Mouse (Mus musculus) C2C12 (cell line): ENCODE data around the gene Vars. TPM values are rescaled to one million over a fixed set of nuclear protein-coding genes. Genes with fewer than 3 reads are reported as not detected.
"Not testable (repeated sequence)": the region's sequence is repeated elsewhere in the genome, so short reads cannot be mapped to it uniquely, and the experiment has no call there.

Experiments used
- H3K27me3 ChIP-seq: one replicate; pipeline ENCODE4 v1.6.1; 2011; ENCODE audit not compliant: control insufficient read depth, insufficient read depth, insufficient read length
- H3K36me3 ChIP-seq: one replicate; pipeline ENCODE4 v1.6.1; 2011; ENCODE audit not compliant: control insufficient read depth, insufficient read depth
- H3K4me3 ChIP-seq: one replicate; pipeline ENCODE4 v1.5.1; 2011; ENCODE audit warnings: mild to moderate bottlenecking, control low read depth; ENCODE audit not compliant: poor library complexity, insufficient read depth, severe bottlenecking
- H3K79me2 ChIP-seq: one replicate; pipeline ENCODE4 v1.6.1; 2011; ENCODE audit not compliant: control insufficient read depth, insufficient read depth
- H3K79me3 ChIP-seq: one replicate; pipeline ENCODE4 v1.6.1; 2011; ENCODE audit warnings: low read depth, control low read depth
- H3ac ChIP-seq: one replicate; pipeline ENCODE3; 2011; ENCODE audit warnings: low read depth; ENCODE audit not compliant: control insufficient read depth, insufficient read length
- CEBPB ChIP-seq: IDR thresholded peaks from one replicate; pipeline ENCODE4 v1.6.1; 2011; ENCODE audit warnings: low read depth, mild to moderate bottlenecking, control low read depth, moderate library complexity
- CTCF ChIP-seq: IDR thresholded peaks from one replicate; pipeline ENCODE4 v1.5.1; 2011; ENCODE audit not compliant: control insufficient read depth, insufficient read depth, insufficient read length
- FOSL1 ChIP-seq: IDR thresholded peaks from one replicate; pipeline ENCODE4 v1.8.0; 2011; ENCODE audit warnings: mild to moderate bottlenecking, low read length; ENCODE audit not compliant: poor library complexity, insufficient read depth, severe bottlenecking
- MAX ChIP-seq: IDR thresholded peaks from one replicate; pipeline ENCODE4 v1.6.1; 2011; ENCODE audit warnings: mild to moderate bottlenecking, control low read depth
- MYOD1 ChIP-seq: IDR thresholded peaks from one replicate; pipeline ENCODE4 v1.6.1; 2011; ENCODE audit warnings: low read depth; ENCODE audit not compliant: control insufficient read depth, insufficient read length
- MYOG ChIP-seq: IDR thresholded peaks from one replicate; pipeline ENCODE4 v1.6.1; 2011; ENCODE audit not compliant: control insufficient read depth, insufficient read length; ENCODE audit errors: extremely low read depth
- USF1 ChIP-seq: IDR thresholded peaks from one replicate; pipeline ENCODE4 v1.6.1; 2011; ENCODE audit warnings: low read depth, mild to moderate bottlenecking, control low read depth, moderate library complexity
- polyA plus RNA-seq: library from polyadenylated mRNA; unstranded; fragments of >200 nt; fragmentation: generic; extraction: Trizol; gene quantifications from one replicate; pipeline ENCODE4 v1.2.1, GENCODE M21; 2012; ENCODE audit warnings: missing spikeins

Gene Vars
- polyA plus RNA-seq, 1 experiment = 214 TPM

- Histone ChIP-seq H3K36me3 (peaks cover 31% of the 10 kb centered on the region), H3K27me3 (no peaks in the 10 kb centered on the region), H3K79me2 (peaks cover 43% of the 10 kb centered on the region), H3K79me3 (peaks cover 27% of the 10 kb centered on the region), H3ac (no peak overlapping the region), H3K4me3 (no peak overlapping the region)
- no peak for TF ChIP-seq FOSL1
- no peak for TF ChIP-seq CEBPB
- no peak for TF ChIP-seq USF1
- TF ChIP-seq MYOG = no peak
- no peak for TF ChIP-seq MAX
- no peak for TF ChIP-seq MYOD1
- no peak for TF ChIP-seq CTCF
Observed at GRCm38 (mm10) chr17:34996411-34997141, 4.2 kb upstream of the Vars start.

DNA sequence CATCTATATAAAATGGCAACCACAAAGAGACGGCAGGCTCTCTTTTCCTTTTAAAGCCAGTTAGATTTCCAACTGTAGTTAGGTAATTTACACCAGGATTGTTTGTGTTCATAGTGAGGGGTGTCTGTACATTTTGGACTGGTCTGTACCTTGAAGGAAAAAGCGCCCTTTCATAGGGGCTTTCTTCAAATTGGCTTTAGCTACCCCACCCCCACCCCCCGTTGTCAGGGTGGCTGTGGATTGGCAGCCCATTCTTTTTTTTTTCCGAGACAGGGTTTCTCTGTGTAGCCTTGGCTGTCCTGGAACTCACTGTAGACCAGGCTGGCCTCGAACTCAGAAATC lies 3.7 kb upstream of the Vars start:
- Histone ChIP-seq H3ac (no peak overlapping the region), H3K36me3 (peaks cover 27% of the 10 kb centered on the region), H3K79me3 (peaks cover 33% of the 10 kb centered on the region), H3K79me2 (peaks cover 48% of the 10 kb centered on the region), H3K27me3 (no peaks in the 10 kb centered on the region), H3K4me3 (no peak overlapping the region)
- TF ChIP-seq MAX (no peak), CTCF (no peak)

GRCm38 (mm10) chr17:34998526-34999430 lies 2.0 kb upstream of the Vars start:
- Histone ChIP-seq H3K79me2 (peaks cover 65% of the 10 kb centered on the region), H3K36me3 (peaks cover 24% of the 10 kb centered on the region), H3K79me3 (peaks cover 49% of the 10 kb centered on the region), H3K27me3 (no peaks in the 10 kb centered on the region), H3K4me3 (peak overlapping the region; percentile 52), H3ac (no peak overlapping the region)
- no peak for TF ChIP-seq FOSL1
- TF ChIP-seq MYOD1 = no peak
- no peak for TF ChIP-seq MAX
- no peak for TF ChIP-seq MYOG
- no peak for TF ChIP-seq USF1
- no peak for TF ChIP-seq CTCF
- TF ChIP-seq CEBPB = no peak

- peak; percentile 84 for TF ChIP-seq USF1
- Histone ChIP-seq H3K79me3 (peaks cover 61% of the 10 kb centered on the region), H3K79me2 (peaks cover 78% of the 10 kb centered on the region), H3K36me3 (peaks cover 36% of the 10 kb centered on the region), H3ac (peak overlapping the region; percentile 99), H3K4me3 (peak overlapping the region; percentile 83)
- not testable (repeated sequence) for H3K27me3 ChIP-seq
Observed at GRCm38 (mm10) chr17:34999871-35000716, 693 bp upstream of the Vars start.

- TF ChIP-seq CTCF (no peak), CEBPB (peak; percentile 36)
- H3K27me3 ChIP-seq = no peaks in the 10 kb centered on the region
- peaks cover 91% of the 10 kb centered on the region for H3K79me2 ChIP-seq
- H3K4me3 ChIP-seq = peak overlapping the region; percentile 83
- H3ac ChIP-seq = peak overlapping the region; percentile 99
- H3K36me3 ChIP-seq = peaks cover 49% of the 10 kb centered on the region
- peaks cover 74% of the 10 kb centered on the region for H3K79me3 ChIP-seq
Observed at GRCm38 (mm10) chr17:35001452-35002152, 815 bp downstream of the Vars start.
